Mouse (Mus musculus) midbrain, embryonic 11.5 days (tissue): ENCODE results near the gene Pah. TPM values are rescaled to one million over a fixed set of nuclear protein-coding genes. Genes with fewer than 3 reads are reported as not detected.

Experiments
- ATAC-seq: fragments of 200-750 bp; cut with Nextera tagmentation; 2 replicates; pipeline ENCODE4 v1.8.0; 2017; ENCODE audit warnings: moderate TSS enrichment, moderate library complexity; ENCODE audit not compliant: low FRiP score
- DNase-seq: peaks from one replicate; pipeline ENCODE4 v3.0.0; 2015; ENCODE audit warnings: low spot score; ENCODE audit errors: missing footprints
- H3K27ac ChIP-seq: fragments of 300-500 bp; sonication (generic); 2 replicates; pipeline ENCODE4 v1.5.1; 2014; ENCODE audit warnings: low read depth, low read length
- H3K27me3 ChIP-seq: fragments of 300-500 bp; sonication (generic); 2 replicates; pipeline ENCODE4 v1.6.1; 2014; ENCODE audit warnings: mild to moderate bottlenecking, low read length, moderate library complexity, mixed read lengths; ENCODE audit not compliant: control insufficient read depth, insufficient read depth
- H3K36me3 ChIP-seq: fragments of 300-500 bp; sonication (generic); 2 replicates; pipeline ENCODE4 v1.6.1; 2014; ENCODE audit warnings: mild to moderate bottlenecking, low read length, moderate library complexity, mixed read lengths; ENCODE audit not compliant: control insufficient read depth, insufficient read depth
- H3K4me1 ChIP-seq: fragments of 300-500 bp; sonication (generic); 2 replicates; pipeline ENCODE4 v1.6.1; 2014; ENCODE audit warnings: low read length; ENCODE audit not compliant: control insufficient read depth, insufficient read depth
- H3K4me2 ChIP-seq: fragments of 300-500 bp; sonication (generic); 2 replicates; pipeline ENCODE4 v1.6.1; 2014; ENCODE audit warnings: mild to moderate bottlenecking, moderate library complexity
- H3K4me3 ChIP-seq: fragments of 300-500 bp; sonication (generic); 2 replicates; pipeline ENCODE4 v1.5.1; 2014; ENCODE audit warnings: low read depth, low read length
- H3K9ac ChIP-seq: fragments of 300-500 bp; sonication (generic); 2 replicates; pipeline ENCODE4 v1.6.1; 2014; ENCODE audit warnings: low read length
- H3K9me3 ChIP-seq: fragments of 300-500 bp; sonication (generic); 2 replicates; pipeline ENCODE4 v1.6.1; 2016; ENCODE audit warnings: low read length; ENCODE audit not compliant: control insufficient read depth
- WGBS: fragments of 180-500 bp; shearing (Covaris S2); extraction: QIAGEN DNeasy Blood & Tissue Kit; methylation state at CpG from one replicate; pipeline ENCODE4 v1.1.7; 2014; 5-methylcytosine and 5-hydroxymethylcytosine counted together
- polyA plus RNA-seq: library from polyadenylated mRNA; unstranded; fragments of >200 nt; fragmentation: Nextera tagmentation; extraction: Ambion mirVana; gene quantifications from 2 replicates; pipeline ENCODE4 v1.2.1, GENCODE M21; 2014

Gene Pah
- polyA plus RNA-seq, 1 experiment from 2014 or later: 0.15 TPM

DNA sequence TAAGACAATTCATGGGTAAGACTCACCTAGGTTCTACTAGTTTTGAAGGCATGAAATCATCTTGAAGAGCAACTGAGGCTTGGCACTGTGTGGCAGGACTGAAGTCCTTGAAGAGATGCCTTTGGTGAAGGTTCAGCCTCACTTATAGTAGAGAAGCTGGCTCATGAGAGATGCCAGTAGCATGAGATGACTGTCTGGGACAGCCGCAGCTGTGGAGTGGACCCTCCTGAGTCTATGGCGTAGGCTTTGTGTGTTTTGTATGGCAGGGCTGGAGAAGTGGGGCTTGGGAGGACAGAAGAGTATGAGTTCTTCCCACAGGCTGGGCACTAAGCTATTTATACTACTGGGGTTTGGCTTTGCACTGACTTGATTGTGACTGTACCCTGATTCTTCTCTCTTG is 24.5 kb upstream of the Pah start:
- Histone ChIP-seq H3K9ac (no peak overlapping the region), H3K4me3 (no peak overlapping the region), H3K36me3 (no peaks in the 10 kb centered on the region), H3K4me2 (no peak overlapping the region), H3K27ac (no peak overlapping the region), H3K4me1 (peaks cover 34% of the 10 kb centered on the region), H3K27me3 (peaks cover 20% of the 10 kb centered on the region), H3K9me3 (no peaks in the 10 kb centered on the region; the same call in 1 of the 2 replicates)
- no peak for ATAC-seq
- DNase-seq: peak; percentile 75
- WGBS: 81% methylated on average over 2 of the region's 2 CpGs

DNA sequence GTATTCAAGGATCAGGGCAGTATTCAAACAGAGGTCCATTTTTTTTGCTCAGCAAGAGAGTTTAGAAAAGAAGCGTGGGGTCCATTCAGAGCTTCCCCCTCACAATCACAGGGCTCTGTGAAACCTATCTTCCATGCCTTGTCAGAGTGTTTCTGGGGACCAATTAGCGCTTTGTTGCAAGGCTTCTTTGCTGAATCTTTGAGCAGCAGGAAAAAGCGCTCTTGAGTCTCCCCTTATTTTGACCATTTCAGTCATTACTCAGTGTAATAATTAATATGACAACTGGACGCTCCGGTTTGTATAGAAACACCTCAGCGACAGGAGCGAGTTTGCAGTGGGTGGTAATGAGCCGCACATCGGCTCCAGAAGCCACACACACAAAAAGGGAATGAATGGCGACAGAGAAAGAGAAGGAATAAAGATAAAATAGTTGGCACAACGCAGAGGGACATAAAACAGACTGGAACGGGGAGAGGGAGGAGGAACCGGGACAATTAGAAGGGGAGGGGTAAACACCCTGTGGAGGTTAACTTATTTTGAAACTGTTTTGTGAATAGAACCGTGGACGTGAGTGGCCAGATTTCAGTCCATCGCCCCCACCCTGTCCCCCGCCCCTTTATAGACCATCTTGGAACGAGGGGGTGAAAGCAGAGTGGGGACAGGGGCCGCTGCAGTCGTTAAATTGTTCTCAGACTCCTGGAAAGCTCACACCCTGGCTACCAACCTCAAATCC is 20.5 kb upstream of the Pah start:
- Histone ChIP-seq H3K27me3 (peaks cover 19% of the 10 kb centered on the region), H3K9ac (peak overlapping the region; percentile 51), H3K4me3 (peak overlapping the region; percentile 15), H3K36me3 (no peaks in the 10 kb centered on the region), H3K4me2 (peak overlapping the region; percentile 48), H3K4me1 (peaks cover 33% of the 10 kb centered on the region), H3K27ac (peak overlapping the region; percentile 76), H3K9me3 (no peaks in the 10 kb centered on the region; the same call in 1 of the 2 replicates)
- WGBS: 8% methylated on average over 20 of the region's 20 CpGs
- peak; percentile 71 for ATAC-seq
- DNase-seq: peak; percentile 91

DNA sequence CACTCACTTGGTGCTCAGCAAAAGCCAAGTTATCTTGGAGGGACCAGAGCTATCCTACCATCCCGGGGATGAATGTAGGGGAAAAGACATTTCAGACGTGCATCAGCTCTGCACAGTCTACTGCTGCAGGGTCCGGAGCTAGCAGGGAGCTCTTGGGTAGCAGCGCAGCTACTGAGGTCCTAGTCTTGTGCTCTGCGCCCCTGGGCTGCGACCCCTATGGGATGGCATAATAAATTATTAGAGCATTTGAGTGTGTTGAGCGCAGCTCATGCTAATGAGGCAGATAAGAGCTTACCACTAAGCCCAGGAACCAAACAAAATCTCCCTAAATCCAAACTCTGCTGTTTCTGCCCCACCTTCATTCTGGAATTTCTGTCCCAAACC is 19.9 kb upstream of the Pah start:
- 7% methylated on average over 7 of the region's 7 CpGs for WGBS
- Histone ChIP-seq H3K27ac (peak overlapping the region; percentile 76), H3K4me2 (peak overlapping the region; percentile 48), H3K9ac (peak overlapping the region; percentile 51), H3K9me3 (no peaks in the 10 kb centered on the region; the same call in 1 of the 2 replicates), H3K27me3 (peaks cover 19% of the 10 kb centered on the region), H3K4me3 (peak overlapping the region; percentile 15), H3K4me1 (peaks cover 33% of the 10 kb centered on the region), H3K36me3 (no peaks in the 10 kb centered on the region)
- DNase-seq (peak; percentile 93), ATAC-seq (peak; percentile 57)

DNA sequence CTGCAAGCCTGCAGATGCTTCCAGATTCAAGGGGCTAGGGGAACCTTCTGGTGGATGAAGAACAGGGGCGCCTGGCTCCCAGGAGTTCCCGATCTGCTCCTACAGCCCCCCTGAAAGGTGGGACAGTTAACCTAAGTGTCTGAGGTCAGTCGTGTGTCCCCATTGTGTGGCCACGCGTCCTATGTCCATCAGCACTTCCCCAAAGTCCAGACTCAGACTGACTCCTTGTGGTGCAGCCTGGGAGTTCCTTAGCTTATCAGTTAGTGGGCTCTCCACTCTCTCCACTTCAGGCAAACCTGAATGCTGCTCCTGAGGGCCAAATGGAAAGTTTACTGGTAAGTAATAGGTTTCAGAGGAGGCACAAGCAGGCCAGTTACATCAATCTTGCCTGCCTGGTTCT is 19.3 kb upstream of the Pah start:
- H3K4me2 ChIP-seq: peak overlapping the region; percentile 48; the same call in 1 of the 2 replicates
- peaks cover 13% of the 10 kb centered on the region for H3K27me3 ChIP-seq
- ATAC-seq: peak; percentile 54

DNA sequence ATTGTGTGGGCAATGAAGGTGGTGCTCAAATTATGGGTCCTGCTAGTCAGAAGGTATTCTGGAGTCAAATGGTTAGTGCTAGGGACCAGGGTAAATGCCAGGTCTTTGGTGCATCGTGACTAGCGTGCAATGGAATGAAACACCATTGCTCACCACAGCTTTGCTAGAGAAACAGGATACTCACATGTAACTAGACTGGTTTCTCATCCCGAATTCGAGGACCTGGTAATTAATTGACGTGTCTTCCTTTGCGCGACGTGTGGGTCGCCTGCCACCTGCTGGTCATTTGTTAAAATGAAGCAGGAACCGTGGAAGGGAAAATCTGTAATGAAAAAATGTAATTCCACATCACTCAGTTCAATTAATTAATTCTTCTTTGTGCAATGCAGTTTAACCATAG is 17.6 kb upstream of the Pah start:
- no peak for ATAC-seq
- Histone ChIP-seq H3K4me3 (no peak overlapping the region), H3K9me3 (no peaks in the 10 kb centered on the region), H3K9ac (no peak overlapping the region), H3K27ac (no peak overlapping the region), H3K27me3 (peaks cover 8% of the 10 kb centered on the region), H3K4me2 (no peak overlapping the region), H3K36me3 (no peaks in the 10 kb centered on the region), H3K4me1 (peaks cover 33% of the 10 kb centered on the region)
- 2% methylated on average over 10 of the region's 10 CpGs for WGBS
- peak; percentile 96 for DNase-seq

More for the DNA sequence above, 19.3 kb upstream of the Pah start:
- 15% methylated on average over 5 of the region's 5 CpGs for WGBS
- Histone ChIP-seq H3K4me1 (peaks cover 33% of the 10 kb centered on the region), H3K9me3 (no peaks in the 10 kb centered on the region; the same call in 1 of the 2 replicates), H3K4me3 (no peak overlapping the region), H3K36me3 (no peaks in the 10 kb centered on the region), H3K9ac (peak overlapping the region; percentile 51), H3K27ac (peak overlapping the region; percentile 76)
- DNase-seq: peak; percentile 96

DNA sequence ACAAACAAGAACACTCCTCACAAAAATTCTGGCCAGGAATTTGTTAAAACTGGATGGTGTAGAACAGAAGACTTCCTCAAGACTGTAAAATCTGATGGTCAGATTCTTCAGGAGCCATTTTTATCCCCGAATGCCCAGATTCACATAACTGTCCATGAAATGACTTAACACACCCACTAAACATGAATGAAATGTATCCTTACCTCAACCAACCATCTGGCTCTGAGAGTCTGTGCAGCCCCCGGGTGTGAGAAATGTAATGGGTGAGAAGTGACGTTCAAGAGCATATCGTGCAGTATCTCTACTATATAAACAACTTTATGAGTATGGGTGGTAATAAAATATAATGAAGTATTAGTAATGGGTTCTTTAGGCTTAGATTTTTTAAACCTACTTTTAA is 13.0 kb upstream of the Pah start:
- no peak overlapping the region for H3K4me3 ChIP-seq
- ATAC-seq (no peak), DNase-seq (no peak)
- 0 out of 2 replicates have a peak, but pooled peaks cover 2% of the 10 kb centered on the region for H3K27me3 ChIP-seq
- no peak overlapping the region for H3K9ac ChIP-seq
- no peaks in the 10 kb centered on the region for H3K36me3 ChIP-seq
- H3K9me3 ChIP-seq: no peaks in the 10 kb centered on the region
- no peaks in the 10 kb centered on the region; the same call in 1 of the 2 replicates for H3K4me1 ChIP-seq
- H3K4me2 ChIP-seq: no peak overlapping the region
- WGBS: 93% methylated on average over 4 of the region's 4 CpGs
- no peak overlapping the region for H3K27ac ChIP-seq

DNA sequence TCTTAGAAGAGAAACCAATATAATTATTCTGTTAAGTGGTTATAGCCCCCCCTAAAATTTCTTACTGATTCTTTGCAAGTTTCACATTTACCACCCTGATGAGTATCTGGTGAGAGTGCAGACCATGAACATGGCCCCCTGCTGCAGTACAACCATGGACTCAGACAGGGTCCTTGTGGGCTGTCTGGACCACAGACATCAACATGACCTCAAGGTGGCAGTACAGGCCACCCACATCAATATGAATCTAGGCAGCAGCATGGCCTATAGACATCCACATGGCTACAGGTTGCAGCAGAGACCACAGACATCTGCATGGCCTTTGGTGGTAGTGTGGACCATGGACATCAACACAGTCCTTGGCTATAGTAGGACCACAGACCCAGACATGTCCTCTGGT is 8.5 kb upstream of the Pah start:
- Histone ChIP-seq H3K4me3 (no peak overlapping the region), H3K27me3 (no peaks in the 10 kb centered on the region), H3K9me3 (no peaks in the 10 kb centered on the region), H3K4me1 (no peaks in the 10 kb centered on the region), H3K4me2 (no peak overlapping the region), H3K27ac (no peak overlapping the region), H3K36me3 (no peaks in the 10 kb centered on the region), H3K9ac (no peak overlapping the region)
- DNase-seq (no peak), ATAC-seq (peak; percentile 40; the same call in 1 of the 2 replicates)

DNA sequence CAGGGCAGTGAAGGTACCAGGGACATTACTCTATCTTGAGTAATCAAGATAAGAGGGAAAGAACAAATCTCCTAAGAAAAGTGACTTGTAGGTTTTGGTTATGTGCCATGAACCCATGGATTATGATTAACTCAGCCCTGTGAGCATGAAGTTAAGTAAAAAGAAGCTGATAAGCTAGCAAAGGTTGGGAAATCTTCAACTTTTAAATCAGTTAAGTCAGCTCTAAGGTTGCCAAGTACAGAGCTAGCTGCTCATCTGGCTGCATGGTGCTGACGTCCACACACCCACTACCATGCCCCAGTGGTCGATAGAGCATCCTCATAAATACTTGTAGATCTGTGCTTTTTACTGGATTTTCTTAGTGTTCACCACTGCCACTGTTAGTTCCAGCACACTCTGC is 3.0 kb upstream of the Pah start:
- no peak overlapping the region for H3K27ac ChIP-seq
- no peaks in the 10 kb centered on the region for H3K4me1 ChIP-seq
- WGBS: 84% methylated on average over 2 of the region's 2 CpGs
- ATAC-seq (no peak), DNase-seq (no peak)
- H3K4me3 ChIP-seq: no peak overlapping the region
- no peaks in the 10 kb centered on the region for H3K9me3 ChIP-seq
- no peaks in the 10 kb centered on the region for H3K36me3 ChIP-seq
- no peak overlapping the region for H3K4me2 ChIP-seq
- no peak overlapping the region for H3K9ac ChIP-seq
- no peaks in the 10 kb centered on the region for H3K27me3 ChIP-seq

DNA sequence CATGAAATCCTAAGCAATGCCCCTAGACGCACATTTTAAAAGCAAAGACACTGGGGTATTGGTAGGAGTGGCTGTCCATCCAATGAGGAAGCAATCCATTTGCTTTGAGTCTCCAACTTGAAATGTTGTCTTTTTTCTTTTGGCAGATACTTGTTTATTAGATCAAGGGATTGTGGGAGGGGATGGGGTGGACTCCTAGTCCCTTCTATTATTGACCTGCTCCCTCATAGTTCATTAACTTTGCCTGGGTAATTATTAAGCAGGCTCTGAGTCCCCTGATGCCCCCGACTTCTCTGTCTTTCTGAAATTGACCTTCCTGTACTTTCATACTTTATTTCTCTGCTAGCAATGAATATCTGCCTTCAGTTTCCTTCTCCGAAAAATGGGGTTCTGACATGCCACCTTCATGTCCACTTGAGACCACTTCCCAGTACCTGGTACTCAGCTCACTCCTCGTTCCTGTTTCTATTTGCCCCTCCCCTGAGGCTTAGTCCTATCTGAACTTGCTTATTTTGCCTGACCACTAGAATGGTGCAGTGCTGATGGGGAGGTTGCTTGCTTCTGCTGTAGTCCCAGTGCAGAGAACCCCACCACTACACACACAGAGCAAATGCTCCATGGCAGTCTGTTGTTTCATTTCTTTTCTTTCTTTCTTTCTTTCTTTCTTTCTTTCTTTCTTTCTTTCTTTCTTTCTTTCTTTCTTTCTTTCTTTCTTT is 1.0 kb upstream of the Pah start:
- Histone ChIP-seq H3K27me3 (no peaks in the 10 kb centered on the region), H3K36me3 (no peaks in the 10 kb centered on the region), H3K4me3 (no peak overlapping the region), H3K9me3 (no peaks in the 10 kb centered on the region), H3K27ac (no peak overlapping the region), H3K4me1 (no peaks in the 10 kb centered on the region), H3K4me2 (no peak overlapping the region), H3K9ac (no peak overlapping the region)
- DNase-seq (no peak), ATAC-seq (no peak)
- WGBS: 89% methylated on average over 4 of the region's 4 CpGs
